Mouse (Mus musculus): Measurements from ENCODE around the gene Deup1.

DNA sequence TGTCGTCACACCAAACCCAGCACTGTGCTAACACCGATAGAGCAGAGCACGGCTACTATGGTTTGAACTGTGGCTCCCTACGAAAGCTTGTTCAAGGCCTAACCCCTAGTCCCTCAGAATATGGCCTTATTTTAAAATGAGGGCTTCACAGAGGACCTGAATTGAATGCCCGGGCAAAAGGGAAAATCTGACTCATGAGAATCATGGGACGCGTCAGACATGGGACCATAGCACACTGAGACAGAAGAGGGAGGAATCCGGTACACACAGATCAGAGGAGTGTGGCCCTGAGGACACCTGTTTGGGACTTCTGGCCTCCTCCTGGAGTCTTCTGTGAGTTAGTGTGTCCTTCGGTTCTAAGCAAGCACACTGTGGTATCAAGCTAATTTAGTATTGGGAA, 48.8 kb downstream of the Deup1 start:
- TF ChIP-seq CTCF (IDR thresholded peaks at IDR 0.05) (no peak), POLR2A (IDR thresholded peaks at IDR 0.05; ENCODE audit: insufficient read depth, low read depth, low read length) (no peak)

All from heart, adult 2 months (tissue).